ENCODE assay signal across 15 mouse cellular contexts in the genomic region with DNA sequence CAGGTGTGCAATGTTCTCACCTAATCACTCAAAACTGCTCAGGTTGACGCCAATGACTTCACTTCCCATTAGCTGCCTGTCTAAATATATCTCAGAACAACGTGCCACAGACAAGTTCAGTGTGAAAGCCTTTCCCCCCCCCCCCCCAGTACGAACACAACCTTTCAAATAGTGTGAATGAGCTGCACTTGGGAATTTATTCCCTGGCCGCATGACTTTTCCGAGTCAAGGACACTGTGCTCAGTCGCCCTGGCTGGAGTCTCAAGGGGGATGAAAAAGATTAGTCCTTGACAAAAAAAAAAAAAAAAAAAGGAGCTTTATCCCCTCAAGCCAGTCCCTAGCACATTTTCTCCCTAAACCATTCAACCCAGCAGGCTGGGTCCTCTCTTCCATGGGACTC.
A peak's percentile ranks its signal among the peaks of the same experiment; 100 is the strongest.
DNase-seq lines count a peak whose midpoint lies in the region; ATAC-seq lines count a peak whose summit lies in the region.
"Had no signal": no experiment of that assay in that cellular context is flagged by ENCODE, and none has a peak within 500 bp of the region (broad histone marks: within the 10 kb centered on the region; RNA-seq: fewer than 3 reads in every experiment).

No protein-coding gene starts in this region.

- no peak overlapping the region for H3K9ac ChIP-seq in heart, embryonic 12.5 days
- H3K9ac ChIP-seq: liver, embryonic 12.5 days had no signal

- ATAC-seq in heart, embryonic 12.5 days (ENCODE audit: insufficient number of reproducible peaks, low FRiP score): 0 out of 2 replicates have a peak, but pooled peaks have one; percentile 46
- ATAC-seq: forebrain, embryonic 14.5 days; liver, embryonic 12.5 days had no signal

- H3K4me2 ChIP-seq in heart, embryonic 12.5 days: no peak overlapping the region
- H3K4me2 ChIP-seq: liver, embryonic 12.5 days had no signal

- WGBS in heart, embryonic 12.5 days: 25% methylated on average over 6 of the region's 6 CpGs

- H3K36me3 ChIP-seq in heart, embryonic 12.5 days: no peaks in the 10 kb centered on the region
- H3K36me3 ChIP-seq: hindbrain, embryonic 10.5 days; liver, embryonic 12.5 days had no signal

- H3K4me3 ChIP-seq in heart, embryonic 12.5 days: no peak overlapping the region
- H3K4me3 ChIP-seq: hindbrain, embryonic 10.5 days; liver, embryonic 12.5 days had no signal

- H3K27me3 ChIP-seq in heart, embryonic 12.5 days (replicated peaks): no peaks in the 10 kb centered on the region
- H3K27me3 ChIP-seq: liver, embryonic 12.5 days had no signal

- H3K9me3 ChIP-seq in heart, embryonic 12.5 days (replicated peaks): no peaks in the 10 kb centered on the region
- H3K9me3 ChIP-seq: hindbrain, embryonic 10.5 days; liver, embryonic 12.5 days had no signal

- H3K4me1 ChIP-seq in heart, embryonic 12.5 days (replicated peaks): peaks cover 24% of the 10 kb centered on the region
- H3K4me1 ChIP-seq: hindbrain, embryonic 10.5 days had no signal

- DNase-seq in kidney, postnatal 14 days: peak; percentile 10
- no peak for DNase-seq in kidney, postnatal 4 days
- peak; percentile 34 to 37 for DNase-seq in adrenal gland, postnatal 36 days
- DNase-seq in retina, postnatal 1 day: peak; percentile 16
- no peak for DNase-seq in spleen, postnatal 14 days (ENCODE audit: low spot score in 2 of 2)
- no peak for DNase-seq in cerebellum, adult 11 months
- DNase-seq: cerebellum, postnatal 14 days; layer of hippocampus, adult 9-11 months; midbrain, embryonic 14.5 days; right cerebral cortex, postnatal 25 days had no signal

- H3K27ac ChIP-seq in heart, embryonic 12.5 days (ENCODE audit: poor library complexity, severe bottlenecking): peak overlapping the region; percentile 79
- H3K27ac ChIP-seq: hindbrain, embryonic 10.5 days; kidney, postnatal 0 days; liver, embryonic 12.5 days had no signal

Comparison
In these comparisons a context has a peak if more than half of its experiments do, and no peak if none do; other contexts are left out.
1. DNase-seq: peak in kidney, postnatal 14 days (single experiment), adrenal gland, postnatal 36 days (2 of 2) and retina, postnatal 1 day (single experiment); none in kidney, postnatal 4 days (0 of 2), spleen, postnatal 14 days (0 of 2) and cerebellum, adult 11 months (single experiment).